Mouse (Mus musculus): ENCODE results near the gene Ptprm. TPM values are rescaled to one million over a fixed set of nuclear protein-coding genes. Genes with fewer than 3 reads are reported as not detected.

The Ptprm gene
- polyA plus RNA-seq, 1 experiment from 2014 or later = 1.4 TPM

GRCm38 (mm10) chr17:67264716-67265115, 89.5 kb downstream of the Ptprm start:
- WGBS (ENCODE audit: insufficient replicate concordance) = 72% methylated on average over 6 of the region's 6 CpGs
- H3K9me3 ChIP-seq (ENCODE audit: low read length) = no peaks in the 10 kb centered on the region

GRCm38 (mm10) chr17:67263024-67263423, 91.2 kb downstream of the Ptprm start:
- Histone ChIP-seq H3K27me3 (ENCODE audit: insufficient read depth, low read length) (no peaks in the 10 kb centered on the region), H3K4me2 (ENCODE audit: low read depth, low read length) (no peak overlapping the region), H3K4me1 (ENCODE audit: insufficient read depth) (no peaks in the 10 kb centered on the region), H3K27ac (ENCODE audit: low read depth) (no peak overlapping the region), H3K9me3 (ENCODE audit: low read length) (no peaks in the 10 kb centered on the region), H3K9ac (replicated peaks) (no peak overlapping the region), H3K36me3 (replicated peaks; ENCODE audit: insufficient read depth, low read length) (no peaks in the 10 kb centered on the region), H3K4me3 (ENCODE audit: low read depth, low read length) (no peak overlapping the region)
- ATAC-seq (no peak), DNase-seq (no peak)
- 39% methylated on average over 1 of the region's 1 CpGs for WGBS (ENCODE audit: insufficient replicate concordance)
- TF ChIP-seq EP300 (IDR thresholded peaks at IDR 0.05; ENCODE audit: low read depth) = no peak
- TF ChIP-seq CTCF (IDR thresholded peaks at IDR 0.05; ENCODE audit: low read depth) = no peak

More at GRCm38 (mm10) chr17:67264716-67265115, 89.5 kb downstream of the Ptprm start:
- H3K9ac ChIP-seq (replicated peaks) = no peak overlapping the region
- TF ChIP-seq EP300 (IDR thresholded peaks at IDR 0.05; ENCODE audit: low read depth) (no peak), CTCF (IDR thresholded peaks at IDR 0.05; ENCODE audit: low read depth) (no peak)
- no peaks in the 10 kb centered on the region for H3K27me3 ChIP-seq (ENCODE audit: insufficient read depth, low read length)
- no peaks in the 10 kb centered on the region for H3K36me3 ChIP-seq (replicated peaks; ENCODE audit: insufficient read depth, low read length)
- no peak overlapping the region for H3K4me3 ChIP-seq (ENCODE audit: low read depth, low read length)
- H3K4me1 ChIP-seq (ENCODE audit: insufficient read depth) = no peaks in the 10 kb centered on the region
- H3K4me2 ChIP-seq (ENCODE audit: low read depth, low read length) = no peak overlapping the region
- DNase-seq (no peak), ATAC-seq (no peak)
- H3K27ac ChIP-seq (ENCODE audit: low read depth) = no peak overlapping the region

- no peak overlapping the region for H3K9ac ChIP-seq (replicated peaks)
- no peaks in the 10 kb centered on the region for H3K27me3 ChIP-seq (ENCODE audit: insufficient read depth, low read length)
- 70% methylated on average over 4 of the region's 4 CpGs for WGBS (ENCODE audit: insufficient replicate concordance)
- H3K4me3 ChIP-seq (ENCODE audit: low read depth, low read length) = no peak overlapping the region
- no peak for ATAC-seq
- no peak for TF ChIP-seq CTCF (IDR thresholded peaks at IDR 0.05; ENCODE audit: low read depth)
- H3K9me3 ChIP-seq (ENCODE audit: low read length) = no peaks in the 10 kb centered on the region
- no peaks in the 10 kb centered on the region for H3K4me1 ChIP-seq (ENCODE audit: insufficient read depth)
- H3K4me2 ChIP-seq (ENCODE audit: low read depth, low read length) = no peak overlapping the region
- no peaks in the 10 kb centered on the region for H3K36me3 ChIP-seq (replicated peaks; ENCODE audit: insufficient read depth, low read length)
- DNase-seq = no peak
- no peak overlapping the region for H3K27ac ChIP-seq (ENCODE audit: low read depth)
Measured at GRCm38 (mm10) chr17:67260016-67260415, 94.2 kb downstream of the Ptprm start.

- H3K9ac ChIP-seq (replicated peaks) = no peak overlapping the region
- WGBS (ENCODE audit: insufficient replicate concordance) = 52% methylated on average over 5 of the region's 5 CpGs
- no peaks in the 10 kb centered on the region for H3K4me1 ChIP-seq (ENCODE audit: insufficient read depth)
- no peak overlapping the region for H3K4me2 ChIP-seq (ENCODE audit: low read depth, low read length)
- H3K27ac ChIP-seq (ENCODE audit: low read depth) = no peak overlapping the region
- H3K9me3 ChIP-seq (ENCODE audit: low read length) = no peaks in the 10 kb centered on the region
- H3K4me3 ChIP-seq (ENCODE audit: low read depth, low read length) = no peak overlapping the region
- no peaks in the 10 kb centered on the region for H3K27me3 ChIP-seq (ENCODE audit: insufficient read depth, low read length)
- ATAC-seq = no peak
- H3K36me3 ChIP-seq (replicated peaks; ENCODE audit: insufficient read depth, low read length) = no peaks in the 10 kb centered on the region
- DNase-seq = no peak
- no peak for TF ChIP-seq EP300 (IDR thresholded peaks at IDR 0.05; ENCODE audit: low read depth)
- no peak for TF ChIP-seq CTCF (IDR thresholded peaks at IDR 0.05; ENCODE audit: low read depth)
Measured at GRCm38 (mm10) chr17:67257780-67258179, 96.5 kb downstream of the Ptprm start.

- WGBS (ENCODE audit: insufficient replicate concordance) = 75% methylated on average over 5 of the region's 6 CpGs
- Histone ChIP-seq H3K36me3 (replicated peaks; ENCODE audit: insufficient read depth, low read length) (no peaks in the 10 kb centered on the region), H3K4me2 (ENCODE audit: low read depth, low read length) (no peak overlapping the region), H3K4me3 (ENCODE audit: low read depth, low read length) (no peak overlapping the region), H3K27me3 (ENCODE audit: insufficient read depth, low read length) (no peaks in the 10 kb centered on the region), H3K27ac (ENCODE audit: low read depth) (no peak overlapping the region), H3K4me1 (ENCODE audit: insufficient read depth) (no peaks in the 10 kb centered on the region), H3K9ac (replicated peaks) (no peak overlapping the region), H3K9me3 (ENCODE audit: low read length) (no peaks in the 10 kb centered on the region)
- no peak for DNase-seq
- no peak for ATAC-seq
- TF ChIP-seq EP300 (IDR thresholded peaks at IDR 0.05; ENCODE audit: low read depth) = no peak
- TF ChIP-seq CTCF (IDR thresholded peaks at IDR 0.05; ENCODE audit: low read depth) = no peak
Measured at GRCm38 (mm10) chr17:67256171-67256570, 98.1 kb downstream of the Ptprm start.

- no peaks in the 10 kb centered on the region for H3K36me3 ChIP-seq (replicated peaks; ENCODE audit: insufficient read depth, low read length)
- H3K9me3 ChIP-seq (ENCODE audit: low read length) = no peaks in the 10 kb centered on the region
- no peaks in the 10 kb centered on the region for H3K27me3 ChIP-seq (ENCODE audit: insufficient read depth, low read length)
- H3K4me3 ChIP-seq (ENCODE audit: low read depth, low read length) = no peak overlapping the region
- WGBS (ENCODE audit: insufficient replicate concordance) = 59% methylated on average over 4 of the region's 4 CpGs
- TF ChIP-seq EP300 (IDR thresholded peaks at IDR 0.05; ENCODE audit: low read depth) (no peak), CTCF (IDR thresholded peaks at IDR 0.05; ENCODE audit: low read depth) (no peak)
- no peak overlapping the region for H3K9ac ChIP-seq (replicated peaks)
- no peak overlapping the region for H3K27ac ChIP-seq (ENCODE audit: low read depth)
- no peak overlapping the region for H3K4me2 ChIP-seq (ENCODE audit: low read depth, low read length)
- no peaks in the 10 kb centered on the region for H3K4me1 ChIP-seq (ENCODE audit: insufficient read depth)
- DNase-seq (no peak), ATAC-seq (no peak)
Measured at GRCm38 (mm10) chr17:67253445-67253844, 100.8 kb downstream of the Ptprm start.

- H3K4me3 ChIP-seq (ENCODE audit: low read depth, low read length) = no peak overlapping the region
- 65% methylated on average over 6 of the region's 6 CpGs for WGBS (ENCODE audit: insufficient replicate concordance)
- no peaks in the 10 kb centered on the region for H3K27me3 ChIP-seq (ENCODE audit: insufficient read depth, low read length)
- H3K27ac ChIP-seq (ENCODE audit: low read depth) = no peak overlapping the region
- ATAC-seq (no peak), DNase-seq (no peak)
- H3K36me3 ChIP-seq (replicated peaks; ENCODE audit: insufficient read depth, low read length) = no peaks in the 10 kb centered on the region
- no peak for TF ChIP-seq CTCF (IDR thresholded peaks at IDR 0.05; ENCODE audit: low read depth)
- TF ChIP-seq EP300 (IDR thresholded peaks at IDR 0.05; ENCODE audit: low read depth) = no peak
- no peak overlapping the region for H3K9ac ChIP-seq (replicated peaks)
- no peaks in the 10 kb centered on the region for H3K9me3 ChIP-seq (ENCODE audit: low read length)
- H3K4me2 ChIP-seq (ENCODE audit: low read depth, low read length) = no peak overlapping the region
- no peaks in the 10 kb centered on the region for H3K4me1 ChIP-seq (ENCODE audit: insufficient read depth)
Measured at GRCm38 (mm10) chr17:67252992-67253391, 101.3 kb downstream of the Ptprm start.
